Mouse (Mus musculus) ES-E14 (cell line): ENCODE measurements around the gene Bcl2l11.

Experiments
- CHD2 ChIP-seq: IDR thresholded peaks from 2 replicates; pipeline ENCODE4 v1.6.1; 2014; ENCODE audit warnings: mild to moderate bottlenecking, low read depth, low read length, inconsistent platforms
- HCFC1 ChIP-seq: IDR thresholded peaks from 2 replicates; pipeline ENCODE4 v1.6.1; 2012; ENCODE audit warnings: low read length, inconsistent platforms, borderline replicate concordance; ENCODE audit not compliant: insufficient read depth
- MAFK ChIP-seq: IDR thresholded peaks from 2 replicates; pipeline ENCODE4 v1.6.1; 2014; ENCODE audit warnings: mild to moderate bottlenecking, low read depth, low read length, inconsistent platforms; ENCODE audit not compliant: insufficient read depth
- ZC3H11A ChIP-seq: IDR thresholded peaks from 2 replicates; pipeline ENCODE4 v1.6.1; 2012; ENCODE audit warnings: low read depth, mild to moderate bottlenecking, inconsistent platforms, low read length, borderline replicate concordance
- ZNF384 ChIP-seq: IDR thresholded peaks from 2 replicates; pipeline ENCODE4 v1.6.1; 2012; ENCODE audit warnings: low read depth, low read length, inconsistent platforms

DNA sequence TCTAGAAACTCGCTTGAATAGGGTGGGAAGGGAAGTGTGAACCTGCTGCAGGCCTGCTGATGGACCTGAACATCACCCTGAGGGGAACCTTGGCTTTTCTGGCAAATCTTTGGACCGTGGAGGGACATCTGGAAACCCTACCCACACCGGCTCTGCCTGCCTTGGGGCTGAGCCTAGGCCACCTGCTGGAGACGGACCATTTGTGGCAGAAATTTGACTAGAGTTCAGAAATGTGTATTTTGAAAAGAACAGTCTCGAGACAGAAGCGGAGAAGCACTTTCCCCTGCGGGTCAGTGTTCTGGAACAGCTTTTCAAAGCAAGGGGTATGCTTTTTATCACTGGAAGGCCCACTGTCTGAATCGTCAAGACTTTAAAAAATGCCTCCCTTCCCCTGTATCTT lies 9.1 kb downstream of the Bcl2l11 start:
- no peak for TF ChIP-seq HCFC1
- TF ChIP-seq ZNF384 = no peak
- TF ChIP-seq CHD2 = no peak
- no peak for TF ChIP-seq MAFK
- no peak for TF ChIP-seq ZC3H11A
